Mouse (Mus musculus) adrenal gland, postnatal 4 days (tissue): ENCODE results near the gene Fars2. TPM values are rescaled to one million over a fixed set of nuclear protein-coding genes. Genes with fewer than 3 reads are reported as not detected.
A peak's percentile ranks its signal among the peaks of the same experiment; 100 is the strongest.

ENCODE experiments used
- DNase-seq, 2 experiments: peaks; one replicate each; pipeline ENCODE4 v3.0.0; 2021 to 2022; ENCODE audit warnings: low spot score in 2 of 2, mixed read lengths in 2 of 2
- total RNA-seq, 2 experiments: library from RNA; stranded (reverse); gene quantifications; 2 replicates each; pipeline ENCODE4 v1.2.3; 2021

The Fars2 gene
- total RNA-seq, 2 experiments from 2014 or later = 81.7 to 82.0 TPM

DNA sequence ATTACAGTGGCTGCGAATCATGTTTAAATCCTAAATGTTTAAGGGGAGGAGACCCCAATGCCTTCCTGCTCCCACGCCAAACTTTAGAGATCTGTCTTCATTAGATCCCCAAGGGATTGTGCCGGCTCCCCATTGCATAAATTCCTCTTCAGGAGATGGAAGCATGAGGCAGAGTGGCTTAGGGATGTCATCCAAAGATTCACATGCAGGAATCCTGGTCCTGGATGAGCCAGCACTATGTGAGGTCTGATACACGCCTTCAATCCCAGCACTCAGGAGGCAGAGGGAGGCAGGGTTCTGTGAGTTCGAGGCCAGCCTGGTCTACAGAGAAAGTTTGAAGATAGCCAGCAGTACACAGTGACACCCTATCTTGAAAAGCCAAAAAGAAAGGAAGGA lies 436.0 kb downstream of the Fars2 start:
- no peak for DNase-seq

DNA sequence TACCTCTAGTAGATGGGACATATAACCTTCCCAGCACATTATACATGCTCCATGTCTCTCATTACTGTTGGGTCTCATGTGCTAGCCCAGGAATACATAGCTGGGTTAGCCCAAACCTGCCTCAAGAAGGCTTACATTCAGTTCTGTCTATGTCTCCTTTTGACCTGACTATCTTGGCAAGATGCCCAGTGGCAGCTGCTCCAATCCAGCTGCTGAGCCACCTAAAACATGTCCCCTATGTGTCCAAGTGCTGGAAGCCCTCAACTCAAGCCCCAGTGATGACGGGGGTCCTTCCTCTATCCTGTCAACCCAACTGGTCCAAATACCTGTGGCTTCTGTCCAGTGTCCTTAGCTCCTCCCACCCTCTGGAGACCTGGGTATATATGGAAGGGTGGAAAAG lies 437.5 kb downstream of the Fars2 start:
- DNase-seq = no peak

DNA sequence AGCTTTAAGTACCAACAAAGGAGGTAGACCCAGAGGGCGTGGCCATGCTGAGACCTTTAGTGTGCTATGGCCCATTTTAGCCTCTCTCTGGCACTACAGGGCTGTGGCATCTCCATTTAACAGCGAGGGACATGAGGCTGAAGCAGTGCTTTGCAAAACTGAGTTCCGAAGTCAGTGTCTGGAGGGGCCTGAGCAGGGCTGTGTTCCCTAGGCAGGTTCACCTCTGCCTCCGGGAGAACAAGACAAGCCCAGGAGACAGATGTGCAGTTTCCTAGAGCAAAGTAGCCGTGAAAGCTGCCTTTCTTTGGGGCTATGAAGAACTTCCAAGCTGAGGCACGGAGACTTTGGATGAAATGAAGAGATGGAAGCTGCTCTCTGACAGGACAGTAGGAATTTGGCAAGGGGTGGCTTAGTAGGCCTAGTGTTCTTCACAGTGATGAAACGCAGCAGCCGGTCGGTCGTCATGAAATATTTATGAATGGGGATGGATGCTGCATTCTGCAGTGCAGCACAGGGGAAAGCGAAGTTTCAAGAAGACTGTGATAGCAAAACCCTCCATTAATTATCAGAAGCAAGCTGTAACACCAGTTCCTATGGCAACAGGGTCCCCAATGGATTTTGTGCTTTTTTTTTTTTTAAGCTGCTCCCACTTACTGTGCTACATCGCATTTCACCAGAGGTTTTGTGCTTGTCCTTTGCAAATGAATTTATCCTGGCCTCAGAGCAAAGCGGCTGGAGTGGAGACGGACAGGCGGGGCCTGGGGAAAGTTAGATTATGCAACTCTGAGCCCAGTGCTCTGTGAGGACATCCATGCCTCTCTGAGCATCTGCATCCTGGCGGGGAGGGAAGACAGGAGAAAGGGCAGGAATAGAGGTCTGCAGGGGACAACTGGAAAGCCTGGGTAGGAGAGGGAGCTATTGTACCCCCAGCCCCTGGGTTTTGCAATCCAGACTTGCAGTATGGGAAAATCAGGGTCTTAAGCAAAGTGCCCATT lies 445.5 kb downstream of the Fars2 start:
- no peak for DNase-seq

DNA sequence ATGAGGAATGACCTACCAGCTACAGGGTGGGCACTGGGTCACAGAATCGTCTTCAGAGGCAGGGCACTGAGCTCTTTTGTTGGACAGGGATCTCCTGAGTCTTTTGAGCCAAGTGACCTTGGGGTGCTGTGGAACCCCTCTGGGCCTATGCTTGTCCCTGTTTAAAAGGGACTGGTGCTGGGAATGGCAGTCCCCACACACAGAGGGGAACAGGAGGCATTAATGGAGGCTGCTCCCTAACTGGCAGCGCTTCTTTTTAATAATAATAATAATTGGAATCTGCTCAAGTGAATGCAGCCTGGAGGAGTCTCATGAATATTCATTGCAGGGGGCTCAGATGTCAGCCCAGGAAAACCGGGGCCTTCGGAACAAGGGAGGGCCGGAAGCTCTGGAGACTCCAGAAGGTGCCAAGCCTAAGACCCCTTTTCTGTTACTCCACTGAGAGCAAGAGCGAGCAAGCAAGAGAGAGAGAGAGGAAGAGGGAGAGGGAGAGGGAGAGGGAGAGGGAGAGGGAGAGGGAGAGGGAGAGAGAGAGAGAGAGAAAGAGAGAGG lies 447.6 kb downstream of the Fars2 start:
- no peak for DNase-seq

DNA sequence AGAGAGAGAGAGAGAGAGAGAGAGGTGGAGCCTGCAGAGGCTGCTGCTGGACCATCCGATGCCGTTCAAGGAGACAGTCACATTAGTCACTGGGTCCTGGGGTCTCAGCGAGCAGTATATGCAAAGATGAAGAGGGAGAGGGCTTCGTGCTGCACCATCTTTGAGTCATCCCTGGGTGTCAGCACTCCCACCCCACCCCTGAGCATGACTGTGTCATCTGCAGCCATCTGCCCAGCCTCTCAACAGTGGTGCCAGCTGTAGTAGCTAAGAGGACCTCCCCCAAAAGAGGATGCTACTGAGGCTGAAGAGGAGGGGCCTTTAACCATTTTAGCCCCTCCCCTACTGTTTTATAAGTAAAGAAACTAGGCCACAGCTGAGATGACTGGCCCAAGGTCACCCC lies 459.6 kb downstream of the Fars2 start:
- no peak for DNase-seq

DNA sequence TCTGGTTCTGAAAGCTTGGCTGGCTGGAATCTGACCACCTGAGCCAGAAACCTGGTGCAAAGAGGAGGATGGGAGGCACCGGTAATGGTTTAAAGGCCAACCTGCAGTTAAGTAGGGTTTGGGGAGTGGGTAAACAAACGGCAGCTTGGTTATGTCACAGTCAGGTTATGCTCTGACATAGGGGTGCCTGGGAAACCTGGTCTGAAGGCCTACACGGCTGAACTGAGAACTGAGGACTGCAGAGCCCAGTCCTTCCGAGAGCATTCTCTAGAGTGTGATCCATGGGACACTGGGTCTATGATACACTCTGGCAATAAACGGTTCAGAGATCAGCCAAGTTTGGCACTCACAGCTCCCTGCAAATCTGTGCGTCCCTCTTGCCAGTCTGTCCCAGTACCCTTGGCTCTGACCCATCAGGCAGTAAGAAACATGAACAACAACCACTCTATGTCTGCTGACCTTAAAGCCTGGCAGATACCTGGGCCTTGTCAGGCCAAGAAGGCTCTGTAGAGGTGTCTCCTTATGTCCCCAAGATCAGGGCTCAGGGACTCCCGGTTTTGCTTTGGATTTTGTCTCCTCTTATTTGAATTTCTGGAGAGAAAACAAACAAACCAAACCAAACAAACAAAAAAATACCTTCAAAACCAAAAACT lies 460.8 kb downstream of the Fars2 start:
- no peak for DNase-seq

DNA sequence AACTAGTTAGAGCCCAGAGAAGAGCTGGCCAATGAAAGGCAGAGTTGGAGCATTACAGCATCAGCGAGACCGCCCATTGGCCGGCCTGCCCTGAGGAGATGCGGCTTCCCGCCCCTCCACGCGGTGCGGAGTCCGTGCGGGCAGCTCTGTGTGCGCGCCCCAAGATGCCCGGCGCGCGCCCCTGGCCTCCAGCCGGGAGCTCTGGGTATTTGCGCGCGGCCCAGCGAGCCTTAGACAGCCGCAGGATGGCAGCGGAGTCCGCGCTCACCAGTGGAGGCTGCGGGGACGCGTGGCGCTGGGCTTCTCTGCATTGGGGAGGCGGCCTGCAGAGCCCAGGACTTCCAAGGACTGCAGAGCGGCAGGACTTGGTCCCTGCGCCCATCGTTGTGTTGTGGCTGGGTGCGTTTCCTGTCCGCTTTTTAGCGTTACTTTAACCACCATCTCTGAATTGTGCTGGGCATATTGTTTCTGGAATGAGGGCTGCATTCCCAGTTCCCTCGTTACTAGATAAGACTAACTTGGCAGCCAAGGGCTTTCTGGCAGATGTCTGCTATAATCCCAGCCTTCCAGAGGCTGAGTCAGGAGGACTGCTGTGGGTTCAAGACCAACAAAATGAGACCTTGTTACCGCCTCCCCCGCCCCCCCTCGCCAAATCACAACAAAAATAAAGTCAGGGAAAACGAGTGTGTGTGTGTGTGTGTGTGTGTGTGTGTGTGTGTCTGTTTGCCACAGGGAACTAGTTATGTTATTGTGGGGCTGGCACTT lies 461.5 kb downstream of the Fars2 start:
- DNase-seq = peak; percentile 23 to 24

DNA sequence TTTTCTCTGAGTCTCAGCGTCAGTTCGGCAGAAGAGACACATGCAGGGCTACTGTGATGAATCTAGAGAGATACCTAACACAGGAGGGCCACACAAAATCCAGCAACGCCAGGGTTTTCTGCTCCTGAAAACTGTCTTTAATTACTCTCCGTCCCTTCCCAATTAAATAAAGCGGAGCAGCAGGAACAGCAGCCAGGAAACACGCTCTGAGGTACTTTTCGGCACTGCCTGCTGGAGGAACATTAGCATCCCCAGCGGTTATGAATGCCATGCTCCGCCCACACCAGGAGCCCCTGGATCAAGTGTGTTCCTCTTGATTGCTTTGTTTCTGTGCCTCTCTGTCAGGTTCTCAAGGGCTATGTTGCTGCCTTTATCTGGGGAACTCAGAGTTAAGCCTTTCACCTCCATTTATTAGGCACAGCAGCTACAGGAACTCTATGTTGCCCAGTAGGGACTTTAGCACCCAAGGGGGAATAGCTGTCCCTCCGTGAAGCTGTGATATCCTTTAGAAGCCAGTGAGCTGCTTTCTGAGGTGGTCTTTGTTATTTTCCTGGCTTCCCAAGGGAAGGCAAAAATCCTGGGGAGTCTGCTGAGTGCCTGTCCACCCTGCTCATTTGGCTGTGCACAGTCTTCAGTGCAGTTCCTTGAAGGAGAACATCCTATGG lies 465.3 kb downstream of the Fars2 start:
- DNase-seq = no peak

DNA sequence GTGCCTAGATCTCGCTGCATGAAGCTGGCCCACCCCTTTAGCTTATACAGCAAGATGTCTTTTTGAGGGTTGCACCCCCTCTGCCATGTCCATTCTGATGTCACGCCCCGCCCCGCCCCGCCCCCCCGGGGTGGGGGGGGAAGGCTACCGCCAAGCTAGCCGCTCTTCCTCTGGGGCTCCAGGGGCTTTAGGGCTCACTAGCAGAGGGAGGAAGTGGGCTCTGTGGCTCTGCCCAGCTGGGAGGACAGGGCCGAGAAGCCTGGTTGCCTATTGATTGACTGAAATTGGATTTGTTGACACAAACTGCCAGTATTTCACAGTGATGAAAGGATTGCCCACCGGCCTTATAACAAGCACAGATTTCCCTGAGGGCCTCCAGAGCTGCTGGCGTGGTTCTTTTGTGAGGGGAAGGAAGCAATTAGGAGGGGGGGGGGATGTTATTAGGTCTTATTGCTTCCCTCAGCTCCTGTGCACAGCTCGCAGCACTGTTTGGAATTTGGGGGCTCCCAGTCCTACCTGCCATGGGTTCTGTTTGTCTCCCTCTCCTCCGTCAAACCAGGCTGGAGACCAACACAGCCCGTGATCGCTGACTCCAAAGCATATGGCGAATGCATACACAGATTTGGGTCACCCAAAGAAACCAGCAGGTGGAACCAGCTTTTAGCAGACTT lies 466.4 kb downstream of the Fars2 start:
- DNase-seq = no peak

DNA sequence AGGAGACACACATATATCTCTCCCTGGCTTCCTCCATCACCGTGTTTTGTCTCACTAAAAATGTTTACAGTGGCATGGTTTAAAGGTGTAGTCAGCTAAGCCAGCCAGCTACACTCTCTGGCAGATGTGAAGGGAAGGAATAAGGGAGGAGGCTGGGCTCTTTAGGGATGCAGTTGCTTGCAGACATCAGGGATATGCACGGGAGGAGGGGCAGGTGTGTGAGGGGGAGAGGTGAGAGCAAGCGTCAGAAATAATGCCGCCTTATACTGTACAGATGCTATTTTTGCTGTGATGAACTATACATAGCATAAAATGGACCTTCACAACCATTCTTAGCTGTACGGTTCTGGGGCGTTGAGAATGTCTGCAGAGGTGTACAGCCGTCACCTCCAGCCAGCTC lies 467.0 kb downstream of the Fars2 start:
- no peak for DNase-seq

DNA sequence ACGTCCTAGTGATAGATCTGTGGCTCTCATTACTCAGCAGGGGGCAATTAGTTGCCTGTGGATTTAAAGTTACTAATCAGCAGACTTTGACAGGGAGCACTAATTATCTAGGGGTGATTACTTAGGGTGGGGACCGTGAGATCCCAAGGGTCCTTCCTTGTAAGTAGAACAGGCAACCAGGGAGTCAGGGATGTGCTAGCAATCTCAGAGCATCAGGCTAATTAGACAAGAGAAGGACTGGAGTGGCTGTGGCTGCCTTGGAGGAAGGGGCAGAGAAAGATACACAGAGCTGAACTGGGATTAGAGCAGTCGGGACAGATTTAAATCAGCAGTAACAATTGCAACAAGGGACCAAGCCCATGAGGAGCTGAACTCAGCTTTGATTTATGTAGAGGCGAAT lies 471.9 kb downstream of the Fars2 start:
- DNase-seq = no peak

DNA sequence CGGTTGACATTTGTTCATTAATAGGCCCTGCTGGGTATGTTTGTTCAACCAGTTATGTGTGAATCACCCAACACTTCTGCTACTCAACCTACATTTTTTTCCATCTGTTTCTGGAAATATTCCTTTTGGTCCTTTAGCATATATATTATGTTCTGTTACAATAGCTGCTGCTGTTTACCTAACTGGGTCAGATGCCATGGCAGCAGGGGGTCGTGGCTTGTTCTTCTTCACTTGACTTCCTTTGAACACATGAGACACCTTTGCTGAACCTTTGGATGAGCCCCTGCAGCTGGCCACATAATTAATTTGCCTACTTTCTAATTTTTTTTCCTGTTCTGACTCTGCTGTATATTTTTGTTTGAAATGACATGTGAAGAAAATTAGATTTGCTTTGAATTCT lies 475.1 kb downstream of the Fars2 start:
- DNase-seq = no peak

DNA sequence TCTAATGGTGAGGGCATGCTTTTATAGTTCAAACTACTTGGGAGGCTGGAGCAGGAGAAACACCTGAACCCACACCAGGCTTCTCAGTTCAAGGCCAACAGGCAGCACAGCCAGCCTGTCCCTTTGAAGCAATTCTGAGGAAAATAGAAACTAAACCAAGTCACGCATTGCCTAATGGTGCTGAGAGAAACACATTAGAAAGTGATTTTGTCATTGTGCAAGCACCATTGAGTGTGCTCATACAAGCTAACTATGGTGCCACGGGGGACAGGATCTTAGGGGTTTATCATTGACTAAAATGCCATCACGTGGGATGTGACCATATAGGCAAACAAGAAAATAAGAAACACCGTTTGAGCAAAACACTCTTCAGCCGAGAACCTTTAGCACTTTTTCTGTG lies 489.5 kb downstream of the Fars2 start:
- no peak for DNase-seq

DNA sequence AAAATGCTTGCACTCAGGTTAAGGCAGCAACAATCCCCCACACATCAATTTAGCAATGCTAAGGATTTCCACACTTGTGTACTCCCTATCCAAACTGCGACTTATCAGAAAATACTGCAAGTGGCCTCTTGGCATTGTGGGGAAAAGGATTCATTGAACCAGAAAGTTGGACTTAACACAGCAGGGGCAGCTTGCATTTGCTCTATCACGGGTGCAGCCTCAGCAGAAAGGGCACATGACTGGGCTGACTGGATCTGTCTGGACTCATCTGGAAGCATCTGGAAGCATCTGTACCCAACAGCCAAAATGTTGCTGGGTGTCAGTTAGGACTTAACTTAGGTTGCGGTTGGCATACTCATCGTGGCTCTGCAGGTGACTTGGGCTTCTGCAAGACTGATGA lies 490.7 kb downstream of the Fars2 start:
- DNase-seq = no peak

DNA sequence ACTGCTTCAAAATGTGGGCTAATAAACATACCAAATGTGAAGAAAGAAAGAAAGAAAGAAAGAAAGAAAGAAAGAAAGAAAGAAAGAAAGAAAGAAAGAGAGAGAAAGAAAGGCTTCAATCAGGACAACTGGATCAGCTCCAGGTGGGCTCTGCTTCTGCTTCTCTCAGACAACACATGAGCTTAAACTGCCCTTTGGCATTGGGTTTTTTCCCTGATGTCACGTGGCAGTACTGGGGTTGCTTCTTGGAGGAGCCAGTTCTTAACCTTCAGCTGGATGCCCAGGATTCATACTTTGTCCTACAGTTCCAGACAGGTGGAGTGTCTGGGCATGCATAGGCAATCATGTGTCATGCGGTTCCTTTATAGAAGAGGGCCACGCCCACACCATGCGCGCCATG lies 493.2 kb downstream of the Fars2 start:
- no peak for DNase-seq

DNA sequence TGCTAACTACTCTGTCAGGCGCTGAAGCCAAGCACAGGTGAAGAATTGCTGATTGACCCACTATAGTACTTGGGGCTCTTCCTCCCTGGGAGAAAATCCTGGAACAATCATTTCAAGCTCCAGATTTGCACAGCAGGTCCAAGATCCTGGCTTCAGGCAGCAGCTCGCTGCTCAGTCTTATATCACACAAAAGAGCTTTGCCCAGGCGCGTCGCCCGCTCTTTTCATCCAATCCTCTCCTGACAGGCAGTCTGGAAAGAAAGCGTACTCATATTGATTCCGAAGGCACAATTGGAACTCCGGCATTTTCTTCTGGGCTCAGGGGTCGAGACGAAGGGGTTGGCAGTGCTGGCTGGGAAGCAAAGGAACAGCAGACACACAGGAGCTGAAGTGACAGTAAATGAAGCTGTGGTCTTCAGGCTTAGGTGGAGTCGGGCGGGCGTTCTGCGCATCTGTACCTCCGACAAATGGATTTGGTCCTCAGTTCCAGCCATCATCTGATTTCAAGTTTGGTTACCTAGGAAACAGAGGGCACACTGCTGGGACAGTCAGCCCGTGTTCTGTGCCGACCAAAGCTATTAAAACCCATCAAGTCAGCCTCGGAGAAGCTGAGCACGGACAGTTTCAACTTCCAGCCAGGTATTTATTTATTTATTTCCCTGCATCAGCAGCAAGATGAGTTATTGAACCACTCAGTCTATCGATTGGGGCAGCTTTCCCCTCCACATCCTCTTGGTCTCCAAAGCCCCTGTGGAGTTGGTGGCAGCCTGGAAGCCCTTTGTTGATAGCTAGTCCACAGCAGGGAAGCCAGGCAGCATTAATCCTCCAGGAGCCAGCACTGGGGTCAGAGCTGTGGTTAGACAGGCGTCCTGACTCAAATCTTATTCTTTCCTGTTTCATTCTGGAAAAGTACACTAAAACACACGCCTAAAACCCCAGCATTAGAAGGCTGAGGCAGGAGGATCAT lies 495.9 kb downstream of the Fars2 start:
- DNase-seq = no peak

DNA sequence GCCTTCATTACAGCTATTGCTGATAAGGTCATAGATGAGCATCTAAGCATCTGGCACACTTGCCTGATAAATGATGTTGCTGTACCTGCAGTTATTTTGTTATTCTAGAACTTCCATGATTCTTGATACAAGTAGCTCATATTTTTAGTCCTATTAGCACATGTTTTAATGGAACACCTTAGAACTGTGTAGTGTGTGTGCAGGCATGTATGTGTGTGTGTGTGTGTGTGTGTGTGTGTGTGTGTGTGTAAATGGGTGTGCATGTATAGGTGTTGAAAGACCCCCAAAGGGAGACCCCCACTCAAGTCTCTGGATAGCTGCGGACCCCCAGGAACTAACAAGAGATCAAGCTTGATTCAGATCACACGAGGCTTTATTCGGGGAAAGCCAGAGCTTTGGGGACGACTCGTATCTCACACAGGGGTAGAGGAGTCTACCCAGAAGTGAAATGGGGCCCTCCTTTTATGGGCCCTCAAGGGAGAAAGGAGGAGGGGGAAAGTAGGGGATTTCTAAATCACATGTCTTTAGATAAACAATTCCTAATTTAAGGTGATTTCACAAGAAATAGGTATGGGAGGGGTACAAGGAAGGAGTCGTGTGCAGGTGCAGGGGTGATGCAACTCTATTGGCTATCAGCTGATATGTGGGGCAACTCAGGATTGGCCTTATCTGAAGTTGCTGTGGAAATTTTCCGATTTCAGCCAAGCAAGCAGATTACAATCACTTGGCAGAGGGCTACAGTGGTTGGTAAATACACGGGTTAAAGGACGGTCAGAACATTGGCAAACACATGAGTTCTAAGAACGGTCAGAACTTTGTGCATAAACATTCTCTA lies 503.5 kb downstream of the Fars2 start:
- DNase-seq = no peak

DNA sequence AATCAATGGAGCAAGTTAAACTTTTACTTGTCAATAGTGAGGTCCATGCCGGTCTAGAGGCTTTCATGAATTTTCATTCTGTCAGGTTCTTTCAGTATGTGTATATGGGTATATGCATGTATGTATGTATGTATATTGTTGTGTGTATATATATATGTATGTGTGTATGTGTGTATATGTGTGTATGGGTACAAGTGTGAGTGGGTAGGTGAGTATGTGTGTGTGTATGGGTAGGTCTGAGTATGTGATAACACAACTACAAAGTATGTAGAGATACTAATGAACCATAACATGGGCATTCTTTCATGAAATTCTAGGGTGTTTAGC lies 504.1 kb downstream of the Fars2 start:
- DNase-seq = no peak
